Mouse (Mus musculus) telencephalon, adult 2 months (tissue): ENCODE data around the gene Inf2.

ENCODE experiments used
- DNase-seq: peaks from one replicate; pipeline ENCODE4 v3.0.0-alpha.2; 2011; ENCODE audit warnings: low read depth, low spot score

Gene Inf2

GRCm38 (mm10) chr12:112570160-112570559, 18.4 kb upstream of the Inf2 start:
- DNase-seq, result no peak

- DNase-seq, result no peak
Measured at GRCm38 (mm10) chr12:112571064-112571463, 17.5 kb upstream of the Inf2 start.

- no peak for DNase-seq
Measured at GRCm38 (mm10) chr12:112575274-112575986, 13.2 kb upstream of the Inf2 start.

GRCm38 (mm10) chr12:112576341-112576740, 12.2 kb upstream of the Inf2 start:
- DNase-seq, result peak; percentile 92

GRCm38 (mm10) chr12:112576749-112577148, 11.8 kb upstream of the Inf2 start:
- no peak for DNase-seq

- no peak for DNase-seq
Measured at GRCm38 (mm10) chr12:112578296-112579090, 10.1 kb upstream of the Inf2 start.

- no peak for DNase-seq
Measured at GRCm38 (mm10) chr12:112579430-112579829, 9.2 kb upstream of the Inf2 start.

DNA sequence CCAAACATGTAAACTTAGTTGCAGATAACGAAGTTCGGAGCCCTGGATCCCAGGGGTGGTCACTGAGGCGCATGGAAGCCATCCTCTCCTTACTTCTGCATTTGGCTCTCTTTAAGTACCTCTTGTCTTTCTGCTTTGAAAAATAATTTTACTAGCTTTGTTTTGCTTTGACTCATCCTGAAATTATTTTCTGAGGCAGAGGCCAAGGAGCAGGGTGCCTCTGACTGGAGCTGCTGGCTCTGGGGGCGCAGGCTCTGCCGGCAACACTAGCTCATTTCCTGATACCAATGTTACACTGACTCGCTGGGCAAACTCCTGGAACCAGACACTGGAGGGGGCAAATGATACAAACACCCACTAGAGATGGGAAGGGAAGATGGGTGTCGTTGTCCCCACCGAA, 8.7 kb upstream of the Inf2 start:
- no peak for DNase-seq

- no peak for DNase-seq
Measured at GRCm38 (mm10) chr12:112581113-112581512, 7.5 kb upstream of the Inf2 start.

DNA sequence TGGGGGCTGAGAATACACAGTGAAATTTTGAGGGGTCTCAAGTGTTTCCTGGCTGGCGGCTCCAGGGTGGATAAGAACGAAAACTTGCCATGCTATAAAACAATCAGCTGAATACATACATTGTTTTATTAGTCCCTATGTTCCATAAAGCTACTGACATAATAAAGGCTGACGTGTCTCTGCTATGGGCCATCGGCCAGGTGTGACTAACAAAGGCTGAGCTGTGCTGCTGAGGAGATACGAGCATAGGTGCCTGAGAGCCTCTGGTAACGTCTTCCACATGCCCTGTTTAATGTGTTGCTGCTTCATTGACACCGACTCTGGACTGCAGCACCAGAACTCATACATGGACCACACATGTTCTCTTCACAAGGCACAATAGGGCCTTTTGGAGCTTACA, 3.6 kb upstream of the Inf2 start:
- no peak for DNase-seq

GRCm38 (mm10) chr12:112585924-112586538, 2.6 kb upstream of the Inf2 start:
- DNase-seq, result peak; percentile 82

- no peak for DNase-seq
Measured at GRCm38 (mm10) chr12:112587125-112588124, 1.2 kb upstream of the Inf2 start.

GRCm38 (mm10) chr12:112589491-112590191, 1.1 kb downstream of the Inf2 start:
- DNase-seq, result no peak

GRCm38 (mm10) chr12:112590566-112591239, 2.1 kb downstream of the Inf2 start:
- DNase-seq, result no peak

- no peak for DNase-seq
Measured at GRCm38 (mm10) chr12:112591240-112591639, 2.7 kb downstream of the Inf2 start.

- no peak for DNase-seq
Measured at GRCm38 (mm10) chr12:112591730-112592129, 3.1 kb downstream of the Inf2 start.

DNA sequence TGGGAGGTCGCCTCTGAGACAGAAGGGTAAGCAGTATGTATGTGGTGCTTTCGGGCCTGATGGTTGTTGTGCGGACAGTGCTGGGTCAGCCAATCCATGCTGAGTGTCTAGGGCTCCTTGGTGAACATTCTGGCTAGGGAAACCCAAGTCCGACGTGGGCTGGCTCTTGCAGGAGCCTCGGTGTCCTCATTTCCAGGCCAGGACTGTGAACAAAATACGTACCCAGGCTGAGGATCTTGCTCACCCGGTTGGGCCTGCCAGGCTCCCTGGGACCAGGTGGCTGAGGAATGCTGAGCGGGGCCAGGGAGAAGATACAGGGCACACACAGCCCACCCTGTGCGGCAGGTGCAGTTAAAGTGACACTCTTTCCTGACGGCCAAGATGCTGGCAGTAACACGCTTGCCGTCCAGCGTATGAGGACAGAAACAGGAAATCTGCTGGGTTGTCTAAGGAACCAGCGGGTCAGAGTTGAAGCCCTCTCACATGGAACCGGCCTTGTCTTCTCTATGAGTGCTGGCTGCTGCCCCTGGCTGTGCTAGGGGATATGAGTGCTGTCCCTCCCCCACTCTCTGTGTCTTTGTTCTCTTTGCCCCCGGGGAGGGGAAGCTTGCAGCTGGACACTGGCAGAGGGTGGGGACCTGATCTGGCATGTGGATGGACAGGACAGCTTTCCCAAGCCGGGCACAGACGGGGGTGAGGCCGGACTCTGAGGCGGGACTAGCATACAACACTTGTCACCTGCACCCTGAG, 4.6 kb downstream of the Inf2 start:
- no peak for DNase-seq

DNA sequence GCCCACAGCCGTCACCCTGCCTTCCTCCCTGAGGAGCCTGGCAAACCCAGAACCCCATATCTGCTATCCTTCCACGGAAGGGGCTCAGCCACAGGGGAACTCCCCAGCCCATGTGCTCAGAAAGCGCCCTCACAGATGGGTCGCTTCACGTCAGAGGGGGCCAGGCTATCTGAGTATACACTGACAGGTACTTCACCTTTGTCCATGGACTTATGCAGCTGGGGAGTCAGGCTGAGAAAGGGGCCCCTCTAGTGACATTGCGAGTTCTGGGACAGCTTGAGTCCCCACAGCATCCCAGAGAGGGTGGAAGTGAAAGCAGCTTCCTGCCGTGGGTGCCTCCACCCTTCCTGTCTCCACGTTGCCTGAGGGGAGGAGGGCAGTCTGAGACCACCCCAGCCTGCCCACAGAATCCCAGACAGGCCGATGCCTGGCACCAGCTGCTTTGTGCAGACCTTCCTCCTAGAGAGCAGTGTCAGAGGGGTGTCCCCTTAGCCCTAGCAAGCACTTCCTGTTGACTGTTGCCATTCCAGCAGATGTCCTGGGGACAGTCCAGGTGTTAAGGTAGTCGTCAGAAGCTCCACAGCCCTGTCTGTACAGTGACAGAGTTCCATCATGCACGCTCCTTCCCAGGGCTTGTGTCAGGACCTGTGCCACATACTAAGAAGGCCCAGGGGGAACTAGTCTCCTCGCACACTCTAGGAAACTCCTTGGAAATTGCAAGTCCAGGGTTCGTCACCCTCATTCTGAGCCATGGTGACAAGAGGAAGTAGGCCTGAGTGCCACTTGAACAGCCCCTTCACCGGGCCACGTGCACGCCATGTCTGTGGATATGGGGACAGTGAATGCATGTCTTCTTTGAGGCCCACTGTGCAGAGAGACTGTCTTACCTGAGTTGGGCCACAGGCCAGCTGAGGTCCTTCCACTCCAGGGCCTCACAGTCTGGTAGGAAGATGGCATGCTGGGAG, 5.6 kb downstream of the Inf2 start:
- no peak for DNase-seq
